Mouse (Mus musculus) kidney, postnatal 14 days (tissue): ENCODE results near the gene Tex19.1.

Source experiments
- DNase-seq: peaks from one replicate; pipeline ENCODE4 v3.0.0; 2022; ENCODE audit warnings: mixed read lengths

The Tex19.1 gene

GRCm38 (mm10) chr11:121148193-121148592 is 2.2 kb downstream of the Tex19.1 start:
- no peak for DNase-seq

- no peak for DNase-seq
Measured at GRCm38 (mm10) chr11:121154203-121154602, 8.3 kb downstream of the Tex19.1 start.

- DNase-seq: peak; percentile 20
Measured at GRCm38 (mm10) chr11:121156411-121156891, 10.5 kb downstream of the Tex19.1 start.

- no peak for DNase-seq
Measured at GRCm38 (mm10) chr11:121159971-121160370, 14.0 kb downstream of the Tex19.1 start, which contains the start of gene Uts2r. Gene Uts2r, plus strand, starts transcription at chr11:121160271.

- DNase-seq: no peak
Measured at GRCm38 (mm10) chr11:121160636-121161346, 14.8 kb downstream of the Tex19.1 start.

- DNase-seq: no peak
Measured at GRCm38 (mm10) chr11:121163751-121164150, 17.8 kb downstream of the Tex19.1 start.

GRCm38 (mm10) chr11:121173203-121173602 is 27.3 kb downstream of the Tex19.1 start:
- no peak for DNase-seq

GRCm38 (mm10) chr11:121174234-121174633 is 28.3 kb downstream of the Tex19.1 start:
- no peak for DNase-seq

- peak; percentile 57 for DNase-seq
Measured at GRCm38 (mm10) chr11:121176285-121177270, 30.6 kb downstream of the Tex19.1 start.

GRCm38 (mm10) chr11:121189681-121190080 is 43.7 kb downstream of the Tex19.1 start:
- DNase-seq: peak; percentile 43

GRCm38 (mm10) chr11:121192742-121193141 is 46.8 kb downstream of the Tex19.1 start:
- no peak for DNase-seq

GRCm38 (mm10) chr11:121193415-121193814 is 47.5 kb downstream of the Tex19.1 start:
- DNase-seq: no peak
